Mouse (Mus musculus) cerebellum, adult (tissue): Measurements from ENCODE around the gene Lpcat3.
"Not testable (repeated sequence)": the region's sequence is repeated elsewhere in the genome, so short reads cannot be mapped to it uniquely, and the experiment has no call there.

ENCODE experiments used
- ATAC-seq: cut with Nextera tagmentation; 2 replicates; pipeline ENCODE4 v1.9.2; 2017; ENCODE audit warnings: mild to moderate bottlenecking, moderate library complexity, mixed read lengths; ENCODE audit not compliant: insufficient number of reproducible peaks, low FRiP score, low TSS enrichment

Gene Lpcat3

DNA sequence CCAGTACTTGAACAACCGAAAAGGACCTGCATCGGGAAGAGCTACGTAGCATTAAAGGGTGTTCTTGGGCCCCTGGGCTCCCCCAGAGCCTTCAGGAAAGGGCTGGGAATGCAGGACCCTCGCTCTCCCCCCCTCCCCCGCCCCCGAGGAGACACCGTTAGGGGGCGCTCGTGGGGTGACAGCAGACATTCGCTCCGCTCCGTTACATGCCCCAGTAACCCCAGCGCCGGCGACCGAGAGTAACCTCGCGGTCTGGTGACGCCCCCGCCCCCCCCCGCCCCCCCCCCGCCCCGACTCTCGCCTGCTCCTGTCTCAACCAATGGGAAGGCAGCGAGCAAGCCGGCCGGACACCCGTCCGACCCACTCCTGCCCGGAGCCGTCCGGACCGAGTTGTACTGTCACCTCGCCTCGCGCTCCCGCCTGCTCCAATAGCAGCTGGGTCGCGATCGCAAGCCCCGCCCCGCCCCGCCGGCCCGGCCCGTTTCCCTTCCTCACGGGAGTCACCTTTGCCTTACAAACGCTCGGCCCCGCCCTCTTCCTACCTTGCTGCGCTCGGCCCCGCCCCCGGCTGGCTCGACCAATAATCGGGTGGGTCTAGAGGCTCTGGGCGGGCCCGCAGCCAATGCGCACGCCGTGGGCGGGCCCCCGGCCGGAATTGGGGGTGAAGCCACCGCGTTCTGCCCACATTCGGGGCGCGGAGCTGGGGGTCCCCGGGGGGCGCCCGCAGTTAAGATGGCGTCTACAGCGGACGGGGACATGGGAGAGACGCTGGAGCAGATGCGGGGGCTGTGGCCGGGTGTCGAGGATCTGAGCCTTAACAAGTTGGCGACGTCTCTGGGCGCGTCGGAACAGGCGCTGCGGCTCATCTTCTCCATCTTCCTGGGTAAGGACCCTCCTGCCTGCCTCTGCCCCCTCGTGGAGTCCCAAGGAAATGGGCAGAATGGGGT, at the start of gene Lpcat3:
Lpcat3 (plus strand) TSS at position 551 of the 947 bp plus-strand sequence.
- peak; percentile 95 for ATAC-seq

DNA sequence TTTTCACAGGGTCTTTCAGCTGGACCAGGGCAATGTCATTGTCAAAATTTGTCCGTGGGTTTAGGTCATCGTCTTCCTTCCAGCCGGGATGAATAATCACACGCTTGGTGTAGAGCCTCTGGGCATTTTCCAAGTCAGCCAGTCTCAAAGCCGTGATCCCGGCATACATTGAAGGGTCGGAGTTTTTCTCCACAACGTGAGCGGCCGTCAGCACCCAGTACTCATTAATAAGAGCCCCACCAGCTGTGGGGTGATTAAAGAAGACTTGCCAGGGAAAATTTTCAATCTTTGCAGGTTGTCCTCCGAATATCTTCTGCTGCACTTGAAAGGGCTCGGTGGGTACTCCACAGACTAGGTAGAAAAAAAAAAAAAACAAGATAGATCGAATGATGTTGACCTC, 37.2 kb upstream of the Lpcat3 start:
- no peak for ATAC-seq

DNA sequence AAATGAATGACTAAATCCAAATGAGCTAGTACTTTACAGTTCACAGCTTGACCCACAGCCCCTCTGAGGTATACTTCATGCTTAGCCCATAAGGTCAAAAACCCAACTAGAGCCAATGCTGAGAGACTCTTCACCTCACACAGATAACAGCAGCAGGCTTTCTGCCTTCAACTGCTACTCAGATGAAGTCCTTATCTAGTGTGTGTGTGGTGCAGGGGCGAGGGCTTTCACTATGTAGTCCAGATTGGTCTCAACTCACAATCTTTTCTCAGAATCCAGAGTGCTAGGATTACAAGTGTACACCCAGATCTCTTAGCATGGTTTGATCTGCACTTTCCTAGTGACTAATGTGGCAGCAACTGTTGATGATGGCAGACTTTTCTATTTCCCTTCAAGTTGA, 36.6 kb upstream of the Lpcat3 start:
- ATAC-seq = not testable (repeated sequence)

DNA sequence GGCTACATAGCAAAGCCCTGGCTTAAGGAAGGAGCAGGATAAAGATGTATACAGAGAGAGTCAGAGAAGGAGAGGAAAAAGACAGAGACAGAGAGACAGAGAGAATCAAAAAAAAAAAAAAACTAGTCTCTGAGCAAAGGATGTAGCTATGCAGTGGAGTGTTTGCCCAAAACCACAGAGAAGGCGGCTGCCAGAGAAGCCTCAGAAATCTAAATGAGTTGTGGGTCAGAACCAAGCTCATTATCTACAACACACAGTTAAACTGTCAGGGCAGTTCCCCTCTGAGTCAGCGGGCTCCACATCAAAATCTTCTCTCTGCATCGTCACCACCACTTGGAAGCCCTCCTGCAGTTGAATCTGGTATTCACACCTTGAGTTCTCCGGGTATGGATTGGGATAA, 32.1 kb upstream of the Lpcat3 start:
- no peak for ATAC-seq

GRCm38 (mm10) chr6:124635985-124636384, 26.8 kb upstream of the Lpcat3 start, which contains the start of gene C1s2:
Gene C1s2 (minus strand): TSS chr6:124636085.
- ATAC-seq = not testable (repeated sequence)

DNA sequence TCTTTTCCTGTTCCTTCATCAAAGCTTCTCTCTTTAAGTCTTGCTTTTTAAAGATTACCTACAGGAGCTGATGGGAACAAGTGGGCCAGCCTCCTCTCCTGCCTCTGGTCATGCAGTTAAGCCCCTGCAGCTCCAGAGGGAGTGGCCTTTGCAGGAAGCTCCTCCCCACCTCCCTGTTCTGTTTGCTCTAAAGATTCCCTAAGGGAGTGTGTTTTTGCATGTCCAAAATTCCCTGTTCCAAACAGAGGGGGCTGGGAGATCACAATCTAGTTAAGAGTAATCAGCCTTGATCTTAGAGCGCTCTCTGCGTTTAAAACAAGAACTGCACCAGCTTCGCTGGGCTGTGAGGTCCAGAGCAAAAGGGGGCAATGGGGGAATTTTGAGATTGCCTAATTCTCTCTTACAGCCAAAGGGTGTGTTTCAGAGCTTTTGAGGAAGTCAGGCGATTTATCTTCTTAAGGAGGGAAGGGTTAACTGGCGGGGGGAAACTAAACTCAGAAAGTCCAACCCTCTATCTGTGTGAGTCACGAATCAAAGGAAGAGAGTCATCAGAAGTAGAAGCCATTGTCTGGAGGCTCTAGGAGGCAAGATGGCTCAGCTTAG, 25.9 kb upstream of the Lpcat3 start:
- not testable (repeated sequence) for ATAC-seq

DNA sequence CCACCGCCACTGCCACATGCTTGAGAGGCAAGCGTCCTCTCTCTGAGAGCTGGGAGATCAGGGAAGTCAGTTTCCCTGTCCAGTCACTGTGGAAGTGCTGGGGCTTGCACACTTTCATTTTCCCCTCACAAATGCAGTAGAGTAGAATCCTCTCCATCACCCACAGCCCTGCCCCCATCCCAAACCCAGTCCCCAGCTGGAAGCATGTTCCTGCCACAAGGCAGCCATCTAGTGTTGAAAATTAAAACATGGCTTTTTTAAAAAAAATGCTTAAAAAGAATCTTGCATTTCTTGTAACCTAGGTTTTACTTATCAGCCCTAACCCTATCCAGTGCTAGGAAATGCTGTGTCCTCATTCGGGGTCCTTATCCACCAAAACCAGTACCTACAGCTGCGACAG, 22.8 kb upstream of the Lpcat3 start:
- no peak for ATAC-seq

- ATAC-seq = no peak
These were observed 21.8 kb upstream of the Lpcat3 start for GRCm38 (mm10) chr6:124640997-124641396.

DNA sequence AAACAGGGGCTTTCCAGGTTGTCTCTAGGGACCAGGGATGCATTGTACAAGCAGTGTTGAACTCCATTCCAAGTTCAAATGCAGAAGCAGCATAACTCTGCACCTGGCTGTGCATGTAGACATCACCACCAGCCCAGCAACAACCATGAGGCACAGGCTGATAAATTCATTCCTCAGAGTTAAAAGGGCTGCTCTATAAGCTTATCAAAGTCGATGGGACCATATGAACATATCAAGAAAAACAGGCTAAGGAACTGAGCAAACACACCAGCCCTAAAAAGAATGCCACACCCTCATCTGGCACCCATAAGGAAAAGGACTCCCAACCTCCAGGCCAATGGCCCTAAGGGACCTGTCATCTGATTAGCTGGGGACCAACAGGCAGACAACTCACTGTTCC, 16.4 kb upstream of the Lpcat3 start:
- no peak for ATAC-seq

DNA sequence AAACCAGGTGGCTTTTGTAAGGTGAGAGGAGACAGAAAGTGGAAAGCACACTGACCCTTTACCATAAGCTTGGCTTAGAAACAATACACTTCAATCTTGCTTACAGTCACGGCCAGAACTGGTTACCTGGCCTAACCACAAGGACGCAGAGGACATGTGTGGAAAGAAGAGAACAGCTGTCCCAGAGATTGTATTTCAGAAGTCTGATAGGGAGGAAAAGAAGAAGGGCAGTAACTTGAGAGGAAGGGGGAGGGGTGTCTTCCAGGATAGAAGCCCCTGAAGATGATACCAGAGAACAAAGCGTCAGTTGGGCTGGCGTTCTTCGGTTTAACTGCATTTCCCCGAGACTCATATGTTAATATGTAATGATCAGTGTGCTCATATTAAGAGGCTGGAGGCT, 6.9 kb upstream of the Lpcat3 start:
- ATAC-seq = no peak

GRCm38 (mm10) chr6:124658067-124658466, 4.8 kb upstream of the Lpcat3 start:
- no peak for ATAC-seq

DNA sequence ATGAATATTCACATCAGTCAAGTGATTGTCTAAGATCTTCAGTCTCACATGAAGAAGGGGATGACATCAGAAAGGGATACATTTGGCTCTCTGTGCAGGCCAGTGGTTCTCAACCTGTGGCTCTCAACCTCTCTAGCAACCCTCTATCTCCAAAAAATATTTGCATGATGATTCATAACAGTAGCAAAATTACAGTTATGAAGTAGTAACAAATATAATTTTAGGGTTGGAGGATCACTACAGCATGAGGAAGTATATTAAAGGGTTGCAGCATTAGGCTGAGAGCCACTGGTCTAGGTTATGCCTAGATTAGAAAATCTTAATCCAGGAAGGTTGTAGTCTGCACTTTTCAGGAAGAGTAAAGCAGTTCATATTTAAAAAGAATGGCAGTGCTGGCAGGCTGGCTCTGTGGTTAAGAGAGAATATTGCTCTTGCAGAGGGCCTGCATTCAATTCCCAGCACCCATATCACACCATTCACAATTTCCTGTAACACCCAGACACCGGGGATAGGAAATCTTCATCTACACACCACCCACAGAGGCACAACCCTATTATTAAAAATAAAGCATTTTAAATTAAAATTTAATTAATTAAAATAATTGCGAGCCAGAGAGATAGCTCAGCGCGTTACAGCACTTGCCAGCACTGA, 1.5 kb upstream of the Lpcat3 start:
- no peak for ATAC-seq

DNA sequence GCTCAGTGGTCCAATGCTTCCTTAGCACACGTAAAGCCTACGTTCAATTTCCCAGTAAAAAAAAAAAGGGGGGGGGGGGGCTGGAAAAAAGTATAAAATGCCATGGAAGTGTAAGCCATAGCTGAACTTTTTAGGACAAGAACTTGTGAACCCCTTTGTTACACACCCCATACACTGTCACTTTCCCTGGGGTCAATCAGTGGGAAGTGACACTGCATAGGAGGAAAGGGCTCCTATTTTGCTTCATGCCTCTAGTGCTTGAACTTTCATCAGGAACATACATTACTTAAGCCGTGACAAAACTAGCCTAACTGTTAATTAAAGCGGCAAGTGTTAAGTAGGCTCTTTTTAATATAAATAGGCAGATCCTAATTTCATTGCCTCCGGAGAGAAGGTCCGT, 832 bp upstream of the Lpcat3 start:
- ATAC-seq = no peak

- ATAC-seq = no peak
These were observed 583 bp downstream of the Lpcat3 start for GRCm38 (mm10) chr6:124663424-124663795.

- ATAC-seq = no peak
These were observed 1.4 kb downstream of the Lpcat3 start for GRCm38 (mm10) chr6:124664256-124664655.

DNA sequence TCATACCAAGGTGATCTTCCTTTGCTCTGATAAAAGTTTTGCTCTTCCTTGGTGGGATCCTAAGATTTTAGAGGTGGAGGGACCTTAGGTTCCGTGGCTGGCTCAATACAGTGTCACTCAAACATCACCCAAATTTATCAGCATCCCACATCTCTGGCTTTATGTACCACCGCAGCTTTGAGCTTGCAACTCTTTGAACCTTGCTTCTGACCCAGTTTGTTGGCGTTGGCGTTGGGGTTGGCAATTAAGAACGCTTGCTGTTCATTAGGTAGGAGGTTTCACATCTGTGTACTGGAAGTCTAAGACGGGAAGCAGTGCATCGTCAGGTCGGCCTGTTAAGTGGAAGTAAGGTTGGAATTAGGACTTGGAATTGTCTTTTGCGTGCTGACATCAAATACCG, 2.2 kb downstream of the Lpcat3 start:
- no peak for ATAC-seq

GRCm38 (mm10) chr6:124669234-124669859, 6.5 kb downstream of the Lpcat3 start:
- peak; percentile 87 for ATAC-seq

- no peak for ATAC-seq
These were observed 7.6 kb downstream of the Lpcat3 start for GRCm38 (mm10) chr6:124670281-124670900.

DNA sequence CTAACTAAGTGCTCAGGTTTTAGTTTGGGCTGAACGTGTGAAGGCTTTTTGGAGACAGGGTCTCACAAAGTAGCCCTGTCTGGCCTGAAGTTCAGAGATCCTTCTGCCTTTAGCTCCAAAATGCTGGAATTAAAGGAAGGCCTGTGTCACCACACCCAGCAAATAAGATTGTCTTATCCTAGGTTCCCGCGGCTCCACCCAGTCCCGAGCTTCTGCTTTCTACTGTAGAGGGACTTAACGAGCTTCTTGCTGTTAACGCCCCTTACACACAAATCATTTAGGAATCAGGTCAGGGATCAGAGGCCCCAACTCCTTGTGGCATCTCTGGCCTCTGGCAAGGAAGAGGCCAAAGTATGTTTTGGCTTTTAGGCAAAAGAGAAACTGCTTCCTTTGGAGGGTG, 9.3 kb downstream of the Lpcat3 start:
- no peak for ATAC-seq

DNA sequence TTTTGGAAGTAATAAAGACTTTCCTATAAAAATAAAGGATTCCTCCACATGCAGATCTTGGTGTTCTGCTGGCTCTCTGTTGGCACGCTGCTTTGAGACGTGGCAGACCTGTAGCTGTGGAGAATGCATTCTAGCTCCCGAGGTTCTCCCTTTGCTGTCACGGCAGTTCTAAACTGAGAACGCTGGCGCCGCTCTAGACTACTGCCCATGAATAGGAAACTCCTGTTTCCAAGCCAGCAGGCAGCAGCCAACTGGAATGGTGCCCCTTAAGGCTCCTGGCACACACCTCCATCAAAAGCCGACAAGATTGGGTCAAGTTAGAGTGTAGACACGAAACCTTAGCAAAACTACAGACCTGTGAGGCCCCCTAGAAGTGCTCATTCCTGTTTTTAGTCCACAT, 10.8 kb downstream of the Lpcat3 start:
- ATAC-seq = peak; percentile 20; the same call in 1 of the 2 replicates
